Mouse (Mus musculus) right cerebral cortex, adult 2 months (tissue): Measurements from ENCODE around the gene Map3k12.

Source experiments
- DNase-seq, 2 experiments: peaks; one replicate each; pipeline ENCODE4 v3.0.0; 2021 to 2022; ENCODE audit warnings: low spot score in 2 of 2

Gene Map3k12

DNA sequence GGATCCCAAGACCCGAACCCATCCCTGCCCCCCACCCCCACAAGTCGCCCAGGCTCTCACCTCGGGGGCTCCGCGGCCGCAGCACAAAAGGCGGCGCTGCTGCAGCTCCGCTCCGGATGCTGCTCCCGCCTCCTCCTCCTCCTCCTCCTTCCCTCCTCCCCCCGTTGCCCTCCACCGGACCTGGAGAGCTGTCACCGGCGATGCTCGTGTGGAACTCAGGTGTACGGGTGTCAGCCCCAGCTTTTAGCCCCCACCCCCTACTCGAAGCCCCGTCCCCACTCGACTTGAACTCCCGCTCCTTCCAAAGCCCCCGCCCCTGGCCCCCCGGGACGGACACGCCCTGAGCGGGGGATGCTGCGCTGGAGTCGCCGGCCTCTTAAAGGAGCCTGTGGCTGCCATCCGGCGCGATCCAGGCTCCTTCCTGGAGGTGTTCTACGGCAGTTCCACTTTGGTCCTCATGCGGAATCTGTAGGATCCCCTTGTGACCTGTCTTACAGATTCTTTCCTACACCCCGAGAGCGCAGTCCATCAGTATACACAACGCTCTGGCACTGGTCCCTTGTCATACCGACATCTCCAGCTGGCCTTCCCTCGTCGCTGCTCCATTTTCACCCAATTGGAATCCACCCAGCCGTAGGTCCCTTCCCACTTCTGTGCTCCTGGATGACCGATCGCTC lies at the start of gene Map3k12:
Map3k12 (minus strand) TSS at position 337 of the 677 bp plus-strand sequence.
- peak; percentile 77 to 83 for DNase-seq

- DNase-seq, result no peak
Observed at GRCm38 (mm10) chr15:102563681-102564080, 46.8 kb upstream of the Map3k12 start.

- DNase-seq, result no peak
Observed at GRCm38 (mm10) chr15:102563061-102563460, 46.2 kb upstream of the Map3k12 start.

DNA sequence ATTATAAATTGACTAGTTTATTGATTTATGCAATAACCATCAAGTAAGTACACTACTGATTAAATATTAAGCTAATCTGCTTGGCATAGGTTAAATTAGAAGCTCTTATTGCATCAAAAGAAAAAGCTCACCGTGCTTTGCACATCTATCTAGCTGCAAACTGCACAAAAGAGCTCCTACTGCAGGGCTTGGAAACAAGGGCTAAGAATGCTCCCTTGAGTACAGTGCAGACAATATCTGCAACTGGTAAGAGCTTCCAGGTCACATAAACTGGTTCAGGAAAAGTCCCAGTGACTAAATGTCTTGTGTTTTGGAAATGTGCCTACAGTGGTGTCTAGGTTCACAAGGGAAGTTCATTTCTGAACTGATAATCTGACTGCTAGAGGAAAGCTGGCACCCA lies 45.6 kb upstream of the Map3k12 start:
- DNase-seq, result no peak

DNA sequence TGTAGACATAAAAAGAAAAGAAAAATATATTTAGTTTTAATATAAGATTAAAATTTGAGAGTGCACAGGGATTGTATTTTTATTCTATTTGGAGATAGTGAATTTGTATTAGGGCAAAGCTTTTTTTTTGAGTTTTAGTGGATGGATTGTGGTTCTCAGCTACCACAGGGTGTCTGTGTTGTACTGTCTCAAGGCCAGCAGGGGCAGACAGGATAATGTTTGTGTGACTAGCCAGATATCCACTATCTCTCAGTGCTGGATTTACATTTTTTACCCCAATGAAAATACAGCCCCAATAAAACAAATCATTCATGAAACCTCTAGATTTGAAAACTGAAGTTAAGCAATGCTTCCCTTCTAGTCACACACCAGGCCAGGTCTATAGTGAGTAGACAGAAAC lies 40.7 kb upstream of the Map3k12 start:
- DNase-seq, result no peak

DNA sequence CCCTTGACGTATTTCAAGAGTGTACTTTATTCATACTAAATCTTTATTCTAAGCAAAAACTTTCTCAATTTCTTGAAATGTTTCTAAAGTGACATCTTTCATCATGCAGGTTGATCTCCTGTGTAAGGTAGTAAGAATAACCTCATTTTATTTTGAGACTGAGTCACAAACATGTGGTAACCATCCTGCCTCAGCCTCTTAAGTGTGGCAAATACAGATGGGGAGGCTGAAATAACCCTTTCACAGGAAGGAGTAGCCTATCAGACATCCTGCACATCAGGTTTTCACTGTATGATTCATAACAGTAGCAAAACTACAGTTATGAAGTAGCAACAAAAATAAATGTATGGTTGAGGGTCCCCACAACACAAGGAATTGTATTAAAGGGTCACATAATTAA lies 38.7 kb upstream of the Map3k12 start:
- no peak for DNase-seq

GRCm38 (mm10) chr15:102552599-102552998 lies 35.7 kb upstream of the Map3k12 start:
- DNase-seq, result no peak

DNA sequence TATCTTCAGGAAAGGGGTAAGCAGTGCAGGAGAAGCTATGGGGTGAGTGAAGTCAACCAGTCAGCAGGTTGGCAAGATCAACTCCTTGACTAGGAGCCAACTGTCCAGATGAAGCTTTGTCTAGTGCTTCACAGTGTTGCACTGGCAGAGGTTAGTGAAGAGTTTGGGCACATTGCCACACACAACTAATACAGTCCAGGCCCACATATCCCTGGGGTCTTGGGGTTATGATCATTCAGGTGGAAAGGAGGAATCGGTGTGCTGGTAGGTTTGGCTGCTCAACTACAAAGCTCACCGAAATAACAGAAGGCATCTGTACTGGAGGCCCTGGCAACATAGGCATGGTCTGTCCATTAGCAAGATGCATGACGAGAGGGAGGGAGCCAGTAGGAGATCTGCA lies 30.6 kb upstream of the Map3k12 start:
- DNase-seq, result no peak

- DNase-seq, result peak; percentile 90 to 92
Observed at GRCm38 (mm10) chr15:102546677-102547427, 30.0 kb upstream of the Map3k12 start.

DNA sequence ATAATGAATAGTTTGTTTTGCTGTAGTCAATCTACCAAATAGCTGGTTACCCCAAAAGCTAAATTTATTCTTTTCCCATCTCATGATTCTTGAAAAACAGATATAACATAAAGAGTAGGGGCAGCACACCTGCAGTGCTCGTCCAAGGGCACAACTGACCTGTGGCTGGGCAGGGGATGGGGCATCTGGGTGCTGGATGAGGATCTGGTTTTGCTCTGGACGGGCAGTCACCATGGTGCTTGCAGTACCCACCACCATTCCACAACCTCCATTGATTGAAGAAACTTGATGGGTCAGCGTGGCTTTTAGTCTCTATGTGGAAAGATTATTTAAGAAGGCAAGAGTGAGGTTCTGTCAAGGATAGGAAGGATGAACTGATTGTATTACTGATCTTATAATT lies 29.4 kb upstream of the Map3k12 start:
- DNase-seq, result no peak

DNA sequence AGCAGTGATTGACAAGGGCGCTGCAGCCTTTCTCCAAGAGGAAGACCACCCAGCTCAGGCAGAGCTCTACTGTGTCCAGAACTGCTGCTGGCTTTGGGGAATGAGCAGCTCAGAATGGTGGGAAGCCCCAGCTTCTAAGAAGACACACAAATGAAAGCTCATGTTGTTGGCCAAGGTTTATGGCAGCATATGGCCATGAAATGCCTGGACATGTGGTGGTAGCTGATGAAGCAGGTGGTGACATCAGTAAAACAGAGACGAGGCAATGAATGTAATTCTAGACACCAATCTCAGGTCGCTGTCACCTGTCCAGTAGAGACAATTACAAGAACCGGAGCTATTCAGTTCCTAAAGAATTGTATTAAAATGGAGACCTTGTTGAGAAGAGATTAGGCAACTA lies 27.9 kb upstream of the Map3k12 start:
- no peak for DNase-seq

DNA sequence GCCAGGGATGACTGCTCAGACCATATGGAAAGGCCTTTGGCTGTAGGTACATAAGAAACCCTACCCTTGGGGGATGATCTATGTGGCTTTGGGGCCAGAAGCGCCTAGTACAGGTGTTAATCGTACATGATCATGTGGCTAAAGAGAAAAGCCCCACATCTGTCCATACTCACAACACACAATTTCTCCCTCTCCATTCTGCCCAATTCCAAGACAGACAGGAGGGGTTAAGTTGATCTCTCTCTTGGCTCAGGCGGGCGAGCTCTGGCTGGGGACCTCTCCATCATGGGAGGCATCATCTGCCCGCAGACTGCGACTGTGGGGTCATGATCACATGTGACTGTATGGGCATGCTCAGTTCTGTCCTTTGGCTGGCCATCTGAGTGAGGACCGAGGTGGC lies 17.1 kb upstream of the Map3k12 start:
- no peak for DNase-seq

GRCm38 (mm10) chr15:102532106-102532900 lies 15.4 kb upstream of the Map3k12 start:
- no peak for DNase-seq

GRCm38 (mm10) chr15:102531586-102531985 lies 14.7 kb upstream of the Map3k12 start:
- DNase-seq, result no peak

DNA sequence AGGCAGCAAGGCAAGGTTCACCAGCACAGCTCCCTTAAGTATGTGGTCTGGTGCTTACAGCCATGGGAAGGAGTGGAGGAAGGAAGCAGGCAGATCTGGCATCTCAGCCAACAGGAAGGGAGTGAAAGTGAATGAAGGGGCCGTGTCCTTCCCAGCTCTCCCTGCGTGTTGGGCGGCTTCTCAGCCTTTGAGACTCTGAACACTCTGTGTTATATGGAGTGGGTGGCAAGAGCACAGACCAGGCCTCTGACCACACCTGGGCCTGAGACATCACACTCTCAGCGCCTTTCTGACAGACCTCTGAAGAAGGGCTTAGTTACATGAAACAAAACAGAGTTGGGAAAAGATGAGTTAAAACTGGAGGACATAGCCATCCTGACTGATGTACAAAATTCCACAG lies 13.7 kb upstream of the Map3k12 start:
- DNase-seq, result no peak

DNA sequence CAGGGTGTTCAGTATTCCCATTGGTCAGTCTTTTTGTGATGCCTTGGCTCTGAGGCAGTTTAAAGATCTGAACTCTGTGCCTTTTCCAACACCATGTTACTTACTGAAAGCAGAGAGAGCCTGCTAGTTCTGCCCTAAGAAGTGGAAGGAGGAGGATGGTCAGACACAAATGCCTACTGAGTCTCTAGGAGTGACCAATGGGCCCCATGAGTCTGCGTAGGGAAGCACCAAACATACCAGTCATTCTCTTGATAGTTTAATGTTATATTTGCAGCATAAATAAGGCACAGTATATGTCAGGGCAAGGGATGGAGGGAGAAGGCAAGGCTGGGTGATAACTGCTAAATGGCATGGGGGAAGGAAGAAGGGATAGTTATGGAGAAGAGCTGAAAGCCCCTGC lies 11.5 kb upstream of the Map3k12 start:
- DNase-seq, result no peak

DNA sequence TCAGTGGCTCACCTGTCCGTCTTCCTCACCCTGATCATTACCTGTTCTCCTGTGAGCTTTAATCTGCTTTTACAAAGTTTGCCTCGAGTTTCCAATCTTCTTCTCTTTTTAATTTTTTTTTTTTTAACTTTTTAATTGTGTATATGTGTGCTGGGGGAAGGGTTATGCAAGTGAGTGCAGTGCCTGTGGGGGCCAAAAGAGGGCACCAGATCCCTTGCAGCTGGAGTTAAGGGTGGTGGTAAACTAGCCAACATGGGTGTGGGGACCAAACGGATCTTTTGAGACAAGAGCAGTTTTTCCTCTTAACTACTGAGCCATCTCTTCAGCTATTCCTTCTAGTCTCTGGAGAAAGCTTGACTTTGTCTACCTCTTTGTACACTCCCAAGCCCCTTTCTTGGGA lies 11.1 kb upstream of the Map3k12 start:
- DNase-seq, result no peak

- no peak for DNase-seq
Observed at GRCm38 (mm10) chr15:102526111-102527002, 9.5 kb upstream of the Map3k12 start.

DNA sequence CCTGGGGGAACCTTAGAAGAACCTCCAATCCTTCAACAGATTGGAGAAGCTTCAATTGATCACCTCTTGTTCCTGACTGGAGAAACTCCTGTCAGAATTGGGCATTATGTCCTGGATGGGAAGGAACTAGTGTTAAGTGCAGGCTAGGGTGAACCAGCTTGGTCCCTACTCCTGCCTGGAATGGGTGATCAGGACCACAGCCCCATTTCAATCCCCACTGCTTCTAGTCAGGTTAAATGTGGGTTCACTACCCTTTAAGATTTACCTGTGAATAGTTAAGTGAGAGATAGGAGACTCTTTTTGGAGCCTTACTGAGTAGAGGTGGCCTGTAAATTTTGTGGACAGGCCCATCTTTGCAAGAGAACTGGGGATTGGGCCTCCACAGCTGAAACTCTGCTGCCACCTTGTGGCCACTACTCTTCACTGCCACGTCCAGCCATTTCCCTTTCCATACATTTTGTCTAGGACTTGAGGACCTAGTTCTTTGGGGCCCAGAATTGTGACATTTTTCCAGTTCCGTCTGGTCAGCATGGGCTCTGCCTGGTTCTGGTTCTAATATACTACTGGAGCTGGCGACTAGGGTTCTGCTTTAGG lies 8.1 kb upstream of the Map3k12 start, which contains the start of gene Npff:
Npff (minus strand) TSS at position 51 of the 594 bp plus-strand sequence.
- DNase-seq, result peak; percentile 81 to 83

DNA sequence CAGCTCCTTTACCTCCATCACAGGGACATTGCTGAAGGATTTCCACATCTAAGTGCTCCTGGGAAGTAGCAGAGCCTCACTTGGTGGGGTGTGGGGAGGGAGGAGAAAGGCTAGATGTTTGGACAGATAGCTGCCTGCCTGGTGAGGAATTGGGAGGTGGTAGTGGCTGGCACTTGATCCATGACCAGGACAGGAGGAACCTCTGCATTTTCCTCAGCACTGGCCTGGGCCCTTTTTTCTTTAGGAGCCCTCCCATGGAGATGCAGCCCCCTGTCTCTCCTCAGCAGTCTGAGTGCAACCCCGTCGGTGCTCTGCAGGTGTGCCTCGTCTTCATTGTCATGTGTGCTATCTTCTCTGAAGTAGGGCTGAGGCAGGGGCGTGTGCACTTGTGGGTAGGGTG lies 4.6 kb upstream of the Map3k12 start:
- no peak for DNase-seq

DNA sequence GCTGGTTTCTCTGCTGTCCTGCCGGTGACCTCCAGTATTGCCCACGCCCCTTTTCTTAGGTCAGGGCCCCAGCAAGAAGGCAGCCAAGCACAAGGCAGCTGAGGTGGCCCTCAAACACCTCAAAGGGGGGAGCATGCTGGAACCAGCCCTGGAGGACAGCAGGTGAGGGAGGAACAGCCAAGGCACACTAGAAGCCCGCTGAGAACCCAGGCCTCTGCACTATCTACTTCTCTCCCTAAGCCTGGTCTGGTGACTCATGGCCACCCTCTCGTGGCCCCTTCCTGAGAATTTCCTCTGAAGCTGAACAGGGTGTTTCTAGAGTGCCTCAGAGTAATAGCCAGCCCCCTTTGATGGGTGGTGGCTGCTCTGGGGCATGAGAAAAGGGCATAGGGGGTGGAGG lies 3.6 kb upstream of the Map3k12 start:
- no peak for DNase-seq
